Mouse (Mus musculus): ENCODE data around the gene Nhlrc4. TPM values are rescaled to one million over a fixed set of nuclear protein-coding genes. Genes with fewer than 3 reads are reported as not detected.

The Nhlrc4 gene
- polyA plus RNA-seq, 1 experiment, result not detected

- no peak overlapping the region for H3K4me3 ChIP-seq (ENCODE audit: insufficient read depth, low read length)
- H3K27ac ChIP-seq (ENCODE audit: insufficient read depth, low read depth, low read length), result no peak overlapping the region
- TF ChIP-seq POLR2A (IDR thresholded peaks at IDR 0.05; ENCODE audit: borderline replicate concordance, low read depth, low read length) (no peak), CTCF (IDR thresholded peaks at IDR 0.05; ENCODE audit: low read depth, low read length) (no peak)
- peaks cover 32% of the 10 kb centered on the region for H3K4me1 ChIP-seq (ENCODE audit: control insufficient read depth, insufficient read depth, low read length)
Observed at GRCm38 (mm10) chr17:25979829-25980738, 35.3 kb upstream of the Nhlrc4 start.

DNA sequence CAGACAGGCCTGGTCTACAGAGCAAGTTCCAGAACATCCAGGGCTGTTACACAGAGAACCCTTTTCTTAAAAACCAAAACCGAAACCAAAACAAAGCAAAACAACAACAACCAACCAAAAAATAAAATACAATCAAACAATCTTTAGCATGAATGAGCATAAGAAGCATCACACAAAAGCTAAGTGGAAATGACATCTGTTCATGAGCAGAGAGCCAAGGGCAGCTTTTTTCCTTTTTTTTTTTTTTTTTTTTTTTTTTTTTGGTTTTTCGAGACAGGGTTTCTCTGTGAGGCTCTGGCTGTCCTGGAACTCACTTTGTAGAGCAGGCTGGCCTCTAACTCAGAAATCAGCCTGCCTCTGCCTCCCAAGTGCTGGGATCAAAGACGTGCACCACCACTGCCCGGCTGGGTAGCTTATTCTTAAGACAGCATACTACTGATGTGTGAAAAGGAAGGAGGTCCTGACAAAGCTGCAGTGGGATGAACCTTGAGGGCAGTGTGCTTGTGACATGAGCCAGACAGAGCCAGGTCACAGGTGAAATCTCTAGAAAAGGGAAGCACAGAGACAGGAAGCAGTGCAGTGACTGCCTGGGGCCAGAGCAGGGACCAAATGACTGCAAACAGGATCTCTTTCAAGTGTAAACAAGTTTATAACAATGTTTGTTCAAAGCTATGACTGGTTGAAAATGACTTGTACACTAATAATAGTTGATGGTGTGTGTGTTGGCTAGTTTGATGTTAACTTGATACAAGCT is 26.4 kb upstream of the Nhlrc4 start:
- TF ChIP-seq POLR2A (IDR thresholded peaks at IDR 0.05; ENCODE audit: borderline replicate concordance, low read depth, low read length) (no peak), CTCF (IDR thresholded peaks at IDR 0.05; ENCODE audit: low read depth, low read length) (no peak)
- Histone ChIP-seq H3K4me1 (ENCODE audit: control insufficient read depth, insufficient read depth, low read length) (peaks cover 22% of the 10 kb centered on the region), H3K27ac (ENCODE audit: insufficient read depth, low read depth, low read length) (no peak overlapping the region), H3K4me3 (ENCODE audit: insufficient read depth, low read length) (no peak overlapping the region)

DNA sequence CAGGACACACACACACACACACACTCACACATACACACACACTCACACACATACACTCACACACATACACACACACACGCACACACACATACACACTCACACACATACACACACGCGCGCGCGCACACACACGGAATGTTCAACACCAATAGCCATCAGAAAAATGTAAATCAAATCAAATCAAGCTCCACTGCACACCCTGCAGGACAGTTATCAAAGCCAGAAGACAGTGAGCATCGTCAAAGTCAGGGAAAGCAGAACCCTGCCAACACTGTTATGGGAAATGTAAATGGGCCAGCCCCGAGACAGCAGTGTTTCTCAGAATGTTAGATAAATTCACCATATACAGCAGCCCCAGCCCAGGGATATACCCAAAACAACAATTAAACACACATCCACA is 25.7 kb upstream of the Nhlrc4 start:
- Histone ChIP-seq H3K4me3 (ENCODE audit: insufficient read depth, low read length) (no peak overlapping the region), H3K4me1 (ENCODE audit: control insufficient read depth, insufficient read depth, low read length) (peaks cover 22% of the 10 kb centered on the region), H3K27ac (ENCODE audit: insufficient read depth, low read depth, low read length) (no peak overlapping the region)
- no peak for TF ChIP-seq CTCF (IDR thresholded peaks at IDR 0.05; ENCODE audit: low read depth, low read length)
- TF ChIP-seq POLR2A (IDR thresholded peaks at IDR 0.05; ENCODE audit: borderline replicate concordance, low read depth, low read length), result no peak

DNA sequence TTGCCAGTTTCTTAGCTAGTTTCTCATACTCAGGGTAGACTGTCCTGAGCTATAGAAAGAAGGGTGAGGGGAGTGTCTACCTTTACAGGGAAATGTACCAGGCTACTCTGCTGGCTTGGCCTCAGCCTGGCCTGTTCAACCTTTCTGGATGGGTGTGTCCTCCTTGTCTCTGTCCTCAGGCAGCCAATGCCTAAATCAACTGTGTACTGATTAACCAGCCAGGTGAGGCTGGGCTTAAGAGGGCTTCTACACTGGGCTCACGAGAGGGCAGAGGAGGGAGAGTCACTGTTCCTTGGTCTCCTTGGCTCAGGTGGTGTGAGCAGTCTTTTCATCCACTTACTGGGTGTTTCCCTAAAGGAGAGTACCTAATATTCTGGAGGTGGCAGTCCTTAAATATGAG is 23.4 kb upstream of the Nhlrc4 start:
- H3K4me3 ChIP-seq (ENCODE audit: insufficient read depth, low read length), result no peak overlapping the region
- no peak for TF ChIP-seq POLR2A (IDR thresholded peaks at IDR 0.05; ENCODE audit: borderline replicate concordance, low read depth, low read length)
- no peak for TF ChIP-seq CTCF (IDR thresholded peaks at IDR 0.05; ENCODE audit: low read depth, low read length)
- H3K27ac ChIP-seq (ENCODE audit: insufficient read depth, low read depth, low read length), result no peak overlapping the region
- peaks cover 22% of the 10 kb centered on the region for H3K4me1 ChIP-seq (ENCODE audit: control insufficient read depth, insufficient read depth, low read length)

- Histone ChIP-seq H3K4me1 (ENCODE audit: control insufficient read depth, insufficient read depth, low read length) (peaks cover 22% of the 10 kb centered on the region), H3K27ac (ENCODE audit: insufficient read depth, low read depth, low read length) (no peak overlapping the region), H3K4me3 (ENCODE audit: insufficient read depth, low read length) (no peak overlapping the region)
- TF ChIP-seq POLR2A (IDR thresholded peaks at IDR 0.05; ENCODE audit: borderline replicate concordance, low read depth, low read length) (no peak), CTCF (IDR thresholded peaks at IDR 0.05; ENCODE audit: low read depth, low read length) (no peak)
Observed at GRCm38 (mm10) chr17:25967652-25968051, 22.9 kb upstream of the Nhlrc4 start.

DNA sequence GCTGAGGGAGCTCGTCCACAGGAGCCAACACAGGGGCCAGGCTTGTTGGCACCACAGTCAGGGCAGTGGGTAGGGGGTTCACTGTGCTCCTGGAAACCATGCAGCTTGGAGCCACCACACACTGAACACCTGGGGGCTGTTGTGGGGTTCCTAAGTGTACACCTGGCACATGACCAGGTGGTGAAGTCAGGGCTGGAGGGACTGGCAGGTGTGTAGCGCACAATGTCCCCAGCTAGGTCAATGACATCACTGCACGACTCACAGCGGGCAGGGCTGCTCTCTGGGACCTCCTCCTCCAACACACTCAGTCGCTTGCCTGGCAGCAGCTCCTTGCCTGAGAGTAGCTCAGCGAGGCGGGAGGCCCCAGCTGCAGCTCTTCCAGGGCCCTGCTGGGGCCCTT is 19.5 kb upstream of the Nhlrc4 start:
- peaks cover 4% of the 10 kb centered on the region for H3K4me1 ChIP-seq (ENCODE audit: control insufficient read depth, insufficient read depth, low read length)
- no peak overlapping the region for H3K4me3 ChIP-seq (ENCODE audit: insufficient read depth, low read length)
- TF ChIP-seq CTCF (IDR thresholded peaks at IDR 0.05; ENCODE audit: low read depth, low read length), result no peak
- no peak for TF ChIP-seq POLR2A (IDR thresholded peaks at IDR 0.05; ENCODE audit: borderline replicate concordance, low read depth, low read length)
- H3K27ac ChIP-seq (ENCODE audit: insufficient read depth, low read depth, low read length), result no peak overlapping the region

DNA sequence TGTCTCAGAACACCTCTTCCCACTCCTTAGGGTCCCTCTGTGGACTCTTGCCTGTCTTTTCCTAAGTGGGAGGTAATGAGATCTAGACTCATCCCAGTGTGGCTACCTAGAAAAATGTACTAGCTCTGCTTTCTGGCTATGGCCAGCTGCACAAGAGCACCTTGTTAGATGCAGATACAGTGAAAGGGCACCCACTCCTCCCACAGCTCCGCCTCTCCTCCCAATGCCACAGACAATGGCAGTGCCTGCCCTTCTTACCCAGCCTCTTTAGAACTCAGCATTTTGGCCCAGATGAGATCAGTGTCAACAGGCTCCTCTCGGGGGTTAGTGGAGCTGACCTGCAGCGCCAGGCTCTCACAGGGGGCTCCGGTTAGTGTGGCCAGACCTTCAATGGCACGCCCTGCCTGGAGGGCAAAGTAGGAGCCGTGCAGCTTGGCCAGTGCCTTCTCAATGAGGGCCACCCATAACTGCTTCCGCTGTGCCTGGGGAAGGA is 17.7 kb upstream of the Nhlrc4 start:
- no peak for TF ChIP-seq CTCF (IDR thresholded peaks at IDR 0.05; ENCODE audit: low read depth, low read length)
- no peak for TF ChIP-seq POLR2A (IDR thresholded peaks at IDR 0.05; ENCODE audit: borderline replicate concordance, low read depth, low read length)
- Histone ChIP-seq H3K4me1 (ENCODE audit: control insufficient read depth, insufficient read depth, low read length) (no peaks in the 10 kb centered on the region), H3K4me3 (ENCODE audit: insufficient read depth, low read length) (no peak overlapping the region), H3K27ac (ENCODE audit: insufficient read depth, low read depth, low read length) (no peak overlapping the region)

DNA sequence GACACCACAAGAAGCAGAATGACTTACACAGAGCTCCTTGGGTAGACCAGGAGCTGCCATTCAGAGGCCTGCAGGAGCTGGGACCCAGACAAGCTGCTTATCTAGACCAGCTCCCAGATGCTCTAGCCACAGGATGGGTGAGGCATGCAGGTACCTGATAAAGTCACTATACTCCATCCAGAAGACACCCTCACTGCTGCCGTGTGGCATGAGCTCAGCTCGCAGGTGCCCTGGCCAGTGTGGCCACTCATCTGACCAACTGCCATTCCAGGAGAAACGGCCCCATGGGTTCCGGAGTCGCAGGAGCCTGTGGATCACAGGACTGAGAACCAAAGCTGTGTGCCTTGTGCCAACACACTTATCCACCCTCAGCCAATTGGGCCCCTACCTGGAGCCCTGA is 16.8 kb upstream of the Nhlrc4 start:
- no peaks in the 10 kb centered on the region for H3K4me1 ChIP-seq (ENCODE audit: control insufficient read depth, insufficient read depth, low read length)
- no peak overlapping the region for H3K4me3 ChIP-seq (ENCODE audit: insufficient read depth, low read length)
- H3K27ac ChIP-seq (ENCODE audit: insufficient read depth, low read depth, low read length), result no peak overlapping the region
- TF ChIP-seq CTCF (IDR thresholded peaks at IDR 0.05; ENCODE audit: low read depth, low read length) (no peak), POLR2A (IDR thresholded peaks at IDR 0.05; ENCODE audit: borderline replicate concordance, low read depth, low read length) (no peak)

DNA sequence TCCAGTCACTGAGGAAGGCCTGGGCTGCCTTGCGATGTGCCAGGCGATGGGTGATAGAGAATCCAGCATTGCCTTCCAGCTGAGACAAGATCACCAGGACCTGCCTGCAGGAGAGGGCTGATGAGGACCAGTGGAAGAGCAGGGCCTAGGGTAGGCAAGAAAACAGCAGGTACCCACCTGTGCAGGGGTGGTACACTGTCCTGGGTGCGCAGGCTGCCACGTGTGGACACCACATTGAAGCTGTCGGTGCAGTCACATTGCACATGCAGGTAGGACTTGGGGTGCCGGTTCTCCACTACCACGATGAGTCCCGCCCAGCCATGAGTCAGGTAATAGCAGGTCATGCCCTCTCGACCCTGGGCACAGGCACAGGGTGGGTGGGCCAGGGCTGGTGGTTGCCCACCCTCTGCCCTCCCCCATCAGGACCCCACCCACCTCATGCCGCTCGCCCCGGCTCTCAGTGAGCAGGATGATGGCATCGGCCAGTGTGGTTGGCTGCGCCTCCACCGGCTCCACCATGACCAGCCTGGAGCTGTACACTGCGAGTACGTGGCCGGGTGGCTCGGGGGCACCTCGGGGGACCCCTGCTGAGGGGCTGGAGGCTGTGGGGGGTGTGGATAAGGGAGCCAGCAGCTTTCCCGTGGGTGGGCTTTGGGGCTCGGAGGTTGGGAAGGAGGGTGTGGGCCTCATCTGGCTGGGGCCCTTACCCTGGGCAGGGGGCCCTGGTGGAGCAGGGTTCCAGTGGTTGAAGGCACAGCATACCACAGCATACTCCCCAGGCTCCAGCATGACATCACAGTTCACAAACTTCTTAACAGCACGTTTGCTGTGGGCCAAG is 15.1 kb upstream of the Nhlrc4 start:
- Histone ChIP-seq H3K27ac (ENCODE audit: insufficient read depth, low read depth, low read length) (no peak overlapping the region), H3K4me1 (ENCODE audit: control insufficient read depth, insufficient read depth, low read length) (no peaks in the 10 kb centered on the region), H3K4me3 (ENCODE audit: insufficient read depth, low read length) (no peak overlapping the region)
- no peak for TF ChIP-seq POLR2A (IDR thresholded peaks at IDR 0.05; ENCODE audit: borderline replicate concordance, low read depth, low read length)
- TF ChIP-seq CTCF (IDR thresholded peaks at IDR 0.05; ENCODE audit: low read depth, low read length), result no peak

Data from bone marrow macrophage, adult 2 months (primary cell).